Mouse (Mus musculus): ENCODE data around the gene Apoc2.

- peak; percentile 74 for TF ChIP-seq CTCF (IDR thresholded peaks at IDR 0.05; ENCODE audit: low read depth)
- TF ChIP-seq EP300 (optimal IDR thresholded peaks at IDR 0.05): peak; percentile 98
These were observed 12.5 kb downstream of the Apoc2 start, which contains the start of gene Clptm1 for GRCm38 (mm10) chr7:19664955-19665841.

Data from stomach, postnatal 0 days (tissue).